Mouse (Mus musculus) urinary bladder, postnatal 4 days (tissue): ENCODE data around the gene Cyp2ab1.

Source experiments
- DNase-seq, 2 experiments: peaks; one replicate each; pipeline ENCODE4 v3.0.0; 2021 to 2022; ENCODE audit warnings: low spot score in 2 of 2

Gene Cyp2ab1

DNA sequence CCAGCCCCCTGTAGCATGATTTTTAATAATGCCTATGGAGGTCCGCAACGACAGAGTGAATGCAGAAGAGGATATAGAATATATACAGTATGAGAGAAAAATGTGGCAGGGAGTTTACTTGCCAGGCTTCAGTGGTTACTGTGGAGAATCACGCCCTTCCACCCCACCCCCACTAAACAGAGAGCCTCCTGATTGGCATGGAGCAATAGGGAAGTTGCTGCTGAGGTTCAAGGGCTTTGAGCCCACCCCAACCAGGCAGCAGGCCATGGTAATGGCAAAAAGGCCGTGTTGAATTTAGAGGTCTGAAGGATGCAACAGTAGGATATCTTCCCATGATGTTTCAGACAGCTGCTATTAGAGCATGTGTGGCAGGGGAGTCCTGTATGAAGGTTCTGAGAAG is 53.9 kb downstream of the Cyp2ab1 start:
- no peak for DNase-seq

DNA sequence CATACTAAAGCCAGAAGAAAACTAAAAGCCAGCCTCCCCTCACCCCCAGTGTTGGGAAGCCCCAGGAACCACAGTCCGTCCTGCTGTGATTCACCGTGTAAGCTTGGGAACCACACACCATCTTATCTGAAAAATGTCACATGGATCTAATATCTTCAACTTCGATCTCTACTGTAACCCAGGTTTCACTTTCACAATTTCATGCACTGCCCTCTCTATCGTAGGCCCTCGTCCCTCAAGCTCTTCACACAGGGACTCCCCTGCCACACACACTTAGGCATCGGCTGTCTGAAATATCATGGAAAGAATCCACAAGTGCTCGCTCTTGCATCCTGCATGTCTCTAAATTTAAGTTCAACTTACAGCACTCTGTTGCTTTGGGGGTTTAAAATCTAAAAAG is 60.1 kb downstream of the Cyp2ab1 start:
- DNase-seq: no peak
